Mouse (Mus musculus): ENCODE results near the gene Plaur. TPM values are rescaled to one million over a fixed set of nuclear protein-coding genes. Genes with fewer than 3 reads are reported as not detected.
A peak's percentile ranks its signal among the peaks of the same experiment; 100 is the strongest.
"Not testable (repeated sequence)": the region's sequence is repeated elsewhere in the genome, so short reads cannot be mapped to it uniquely, and the experiment has no call there.

The Plaur gene
- polyA plus RNA-seq, 1 experiment: 191 TPM

- H3K4me3 ChIP-seq (ENCODE audit: insufficient read depth, poor library complexity, severe bottlenecking): no peak within 1 kb of the TSS
- TF ChIP-seq FOSL1 (IDR thresholded peaks at IDR 0.05; ENCODE audit: insufficient read depth, low read length, poor library complexity, severe bottlenecking): no peak
- no peak for TF ChIP-seq MYOG (IDR thresholded peaks at IDR 0.05; ENCODE audit: control insufficient read depth, extremely low read depth, insufficient read length)
- TF ChIP-seq MAX (IDR thresholded peaks at IDR 0.05): no peak
- no peak for TF ChIP-seq CEBPB (IDR thresholded peaks at IDR 0.05; ENCODE audit: low read depth)
- no peak for TF ChIP-seq USF1 (IDR thresholded peaks at IDR 0.05; ENCODE audit: low read depth)
- TF ChIP-seq MYOD1 (IDR thresholded peaks at IDR 0.05; ENCODE audit: control insufficient read depth, insufficient read length, low read depth): no peak
- TF ChIP-seq CTCF (IDR thresholded peaks at IDR 0.05; ENCODE audit: control insufficient read depth, insufficient read depth, insufficient read length): no peak
- peaks cover 20% of the 10 kb centered on the region for H3K79me3 ChIP-seq (ENCODE audit: low read depth)
- peaks cover 8% of the 10 kb centered on the region for H3K36me3 ChIP-seq (ENCODE audit: control insufficient read depth, insufficient read depth)
- no peaks in the 10 kb centered on the region for H3K27me3 ChIP-seq (ENCODE audit: control insufficient read depth, insufficient read depth, insufficient read length)
- H3K79me2 ChIP-seq (ENCODE audit: control insufficient read depth, insufficient read depth): peaks cover 22% of the 10 kb centered on the region
- no peak within 1 kb of the TSS for H3ac ChIP-seq (ENCODE audit: control insufficient read depth, insufficient read length, low read depth)
Observed at GRCm38 (mm10) chr7:24512355-24512754, 50.1 kb downstream of the Plaur start, which contains the start of gene AC161166.1. Gene AC161166.1 (minus strand): TSS chr7:24512455.

- H3K4me3 ChIP-seq (ENCODE audit: insufficient read depth, poor library complexity, severe bottlenecking); H3ac ChIP-seq (ENCODE audit: control insufficient read depth, insufficient read length, low read depth); H3K79me3 ChIP-seq (ENCODE audit: low read depth); H3K79me2 ChIP-seq (ENCODE audit: control insufficient read depth, insufficient read depth); H3K27me3 ChIP-seq (ENCODE audit: control insufficient read depth, insufficient read depth, insufficient read length); H3K36me3 ChIP-seq (ENCODE audit: control insufficient read depth, insufficient read depth): not testable (repeated sequence)
- TF ChIP-seq CTCF (IDR thresholded peaks at IDR 0.05; ENCODE audit: control insufficient read depth, insufficient read depth, insufficient read length): peak; percentile 2
Observed at GRCm38 (mm10) chr7:24516319-24516718, 54.0 kb downstream of the Plaur start.

- Histone ChIP-seq H3ac (ENCODE audit: control insufficient read depth, insufficient read length, low read depth) (no peak overlapping the region), H3K79me2 (ENCODE audit: control insufficient read depth, insufficient read depth) (no peaks in the 10 kb centered on the region), H3K36me3 (ENCODE audit: control insufficient read depth, insufficient read depth) (peaks cover 4% of the 10 kb centered on the region), H3K79me3 (ENCODE audit: low read depth) (no peaks in the 10 kb centered on the region), H3K4me3 (ENCODE audit: insufficient read depth, poor library complexity, severe bottlenecking) (no peak overlapping the region), H3K27me3 (ENCODE audit: control insufficient read depth, insufficient read depth, insufficient read length) (no peaks in the 10 kb centered on the region)
- TF ChIP-seq MYOD1 (IDR thresholded peaks at IDR 0.05; ENCODE audit: control insufficient read depth, insufficient read length, low read depth): no peak
- TF ChIP-seq USF1 (IDR thresholded peaks at IDR 0.05; ENCODE audit: low read depth): no peak
- TF ChIP-seq MYOG (IDR thresholded peaks at IDR 0.05; ENCODE audit: control insufficient read depth, extremely low read depth, insufficient read length): no peak
Observed at GRCm38 (mm10) chr7:24517077-24517476, 54.8 kb downstream of the Plaur start.

- Histone ChIP-seq H3K27me3 (ENCODE audit: control insufficient read depth, insufficient read depth, insufficient read length) (no peaks in the 10 kb centered on the region), H3ac (ENCODE audit: control insufficient read depth, insufficient read length, low read depth) (no peak overlapping the region), H3K36me3 (ENCODE audit: control insufficient read depth, insufficient read depth) (peaks cover 3% of the 10 kb centered on the region), H3K79me2 (ENCODE audit: control insufficient read depth, insufficient read depth) (no peaks in the 10 kb centered on the region), H3K4me3 (ENCODE audit: insufficient read depth, poor library complexity, severe bottlenecking) (no peak overlapping the region), H3K79me3 (ENCODE audit: low read depth) (no peaks in the 10 kb centered on the region)
- TF ChIP-seq MYOG (IDR thresholded peaks at IDR 0.05; ENCODE audit: control insufficient read depth, extremely low read depth, insufficient read length) (no peak), CEBPB (IDR thresholded peaks at IDR 0.05; ENCODE audit: low read depth) (no peak), MYOD1 (IDR thresholded peaks at IDR 0.05; ENCODE audit: control insufficient read depth, insufficient read length, low read depth) (no peak), MAX (IDR thresholded peaks at IDR 0.05) (no peak)
Observed at GRCm38 (mm10) chr7:24517654-24518053, 55.4 kb downstream of the Plaur start.

GRCm38 (mm10) chr7:24519130-24519529 is 56.8 kb downstream of the Plaur start:
- H3K79me3 ChIP-seq (ENCODE audit: low read depth): no peaks in the 10 kb centered on the region
- H3K79me2 ChIP-seq (ENCODE audit: control insufficient read depth, insufficient read depth): no peaks in the 10 kb centered on the region
- H3K4me3 ChIP-seq (ENCODE audit: insufficient read depth, poor library complexity, severe bottlenecking): no peak overlapping the region
- no peak overlapping the region for H3ac ChIP-seq (ENCODE audit: control insufficient read depth, insufficient read length, low read depth)
- no peaks in the 10 kb centered on the region for H3K27me3 ChIP-seq (ENCODE audit: control insufficient read depth, insufficient read depth, insufficient read length)
- no peaks in the 10 kb centered on the region for H3K36me3 ChIP-seq (ENCODE audit: control insufficient read depth, insufficient read depth)
- TF ChIP-seq MYOD1 (IDR thresholded peaks at IDR 0.05; ENCODE audit: control insufficient read depth, insufficient read length, low read depth) (no peak), MYOG (IDR thresholded peaks at IDR 0.05; ENCODE audit: control insufficient read depth, extremely low read depth, insufficient read length) (no peak), CEBPB (IDR thresholded peaks at IDR 0.05; ENCODE audit: low read depth) (no peak), MAX (IDR thresholded peaks at IDR 0.05) (no peak), CTCF (IDR thresholded peaks at IDR 0.05; ENCODE audit: control insufficient read depth, insufficient read depth, insufficient read length) (no peak), USF1 (IDR thresholded peaks at IDR 0.05; ENCODE audit: low read depth) (no peak), FOSL1 (IDR thresholded peaks at IDR 0.05; ENCODE audit: insufficient read depth, low read length, poor library complexity, severe bottlenecking) (no peak)

GRCm38 (mm10) chr7:24520054-24520453 is 57.8 kb downstream of the Plaur start:
- H3K27me3 ChIP-seq (ENCODE audit: control insufficient read depth, insufficient read depth, insufficient read length); H3K79me3 ChIP-seq (ENCODE audit: low read depth); H3K4me3 ChIP-seq (ENCODE audit: insufficient read depth, poor library complexity, severe bottlenecking); H3ac ChIP-seq (ENCODE audit: control insufficient read depth, insufficient read length, low read depth); H3K79me2 ChIP-seq (ENCODE audit: control insufficient read depth, insufficient read depth); H3K36me3 ChIP-seq (ENCODE audit: control insufficient read depth, insufficient read depth): not testable (repeated sequence)

GRCm38 (mm10) chr7:24522805-24523204 is 60.5 kb downstream of the Plaur start:
- no peaks in the 10 kb centered on the region for H3K79me2 ChIP-seq (ENCODE audit: control insufficient read depth, insufficient read depth)
- no peaks in the 10 kb centered on the region for H3K36me3 ChIP-seq (ENCODE audit: control insufficient read depth, insufficient read depth)
- H3K4me3 ChIP-seq (ENCODE audit: insufficient read depth, poor library complexity, severe bottlenecking): no peak overlapping the region

More at GRCm38 (mm10) chr7:24522805-24523204, 60.5 kb downstream of the Plaur start:
- Histone ChIP-seq H3K79me3 (ENCODE audit: low read depth) (no peaks in the 10 kb centered on the region), H3K27me3 (ENCODE audit: control insufficient read depth, insufficient read depth, insufficient read length) (no peaks in the 10 kb centered on the region), H3ac (ENCODE audit: control insufficient read depth, insufficient read length, low read depth) (no peak overlapping the region)
- TF ChIP-seq MYOG (IDR thresholded peaks at IDR 0.05; ENCODE audit: control insufficient read depth, extremely low read depth, insufficient read length) (no peak), CEBPB (IDR thresholded peaks at IDR 0.05; ENCODE audit: low read depth) (no peak), FOSL1 (IDR thresholded peaks at IDR 0.05; ENCODE audit: insufficient read depth, low read length, poor library complexity, severe bottlenecking) (no peak), USF1 (IDR thresholded peaks at IDR 0.05; ENCODE audit: low read depth) (no peak), MAX (IDR thresholded peaks at IDR 0.05) (no peak), CTCF (IDR thresholded peaks at IDR 0.05; ENCODE audit: control insufficient read depth, insufficient read depth, insufficient read length) (no peak), MYOD1 (IDR thresholded peaks at IDR 0.05; ENCODE audit: control insufficient read depth, insufficient read length, low read depth) (no peak)

All from C2C12 (cell line).